Mouse (Mus musculus): ENCODE measurements at regions not wholly inside any gene's neighbourhood (a gene's known extent, or its start where the extent isn't known, plus 50 kb on each side); places are given as distances from the start of the nearest gene placed in this dataset.

DNA sequence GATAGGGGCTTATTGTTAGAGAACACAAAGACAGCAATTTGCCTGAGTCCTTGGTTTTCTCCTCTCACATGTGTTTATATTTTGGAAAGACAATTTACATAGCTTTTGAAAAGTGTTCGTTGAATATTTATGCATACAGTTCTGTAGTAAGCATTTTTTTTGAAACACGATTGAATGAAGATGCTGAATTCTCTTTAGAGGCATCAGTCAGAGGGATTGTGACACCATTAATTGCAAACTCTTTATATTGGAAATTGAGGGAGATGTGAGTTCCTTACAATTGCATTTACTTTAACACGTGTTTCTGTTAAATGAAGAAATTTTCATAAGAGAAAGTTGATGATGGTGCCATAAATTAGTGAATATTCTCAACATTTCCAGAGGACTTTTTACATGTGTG lies 424.1 kb downstream of the Trib2 start:
- no peak for DNase-seq (ENCODE audit: low read depth in 1 of 2, low spot score in 2 of 2)
- TF ChIP-seq CTCF (IDR thresholded peaks at IDR 0.05; ENCODE audit: extremely low read depth, insufficient read depth, insufficient read length, insufficient replicate concordance) (no peak), POLR2A (IDR thresholded peaks at IDR 0.05; ENCODE audit: low read depth, low read length) (no peak)
- Histone ChIP-seq H3K27me3 (ENCODE audit: control insufficient read depth, insufficient read depth, low read length) (no peaks in the 10 kb centered on the region), H3K4me3 (ENCODE audit: extremely low read depth, insufficient read depth, insufficient read length) (no peak overlapping the region), H3K4me1 (ENCODE audit: control insufficient read depth, insufficient read depth, insufficient read length) (no peaks in the 10 kb centered on the region), H3K36me3 (ENCODE audit: control insufficient read depth, insufficient read depth, low read length) (no peaks in the 10 kb centered on the region), H3K27ac (ENCODE audit: insufficient read depth, low read length) (no peak overlapping the region)
- 87% methylated on average over 3 of the region's 3 CpGs for WGBS

DNA sequence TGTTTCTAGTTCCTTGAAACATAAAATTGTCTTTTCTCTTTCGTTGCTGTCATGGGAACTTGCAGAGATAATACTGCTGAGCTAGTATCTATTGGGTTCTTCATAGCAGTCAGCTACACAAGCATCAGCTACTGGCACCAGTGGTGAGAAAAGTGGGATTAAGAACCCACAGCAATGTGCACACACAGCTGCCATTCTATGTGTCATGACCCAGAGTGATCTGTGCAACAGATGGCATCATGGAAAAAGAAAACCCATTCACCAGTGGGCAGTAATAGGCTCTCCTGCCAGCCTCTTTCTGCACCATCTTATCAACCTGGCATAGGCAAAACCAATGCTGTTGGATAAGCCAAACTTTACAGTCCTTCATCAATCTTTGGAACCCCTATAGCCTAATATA lies 428.1 kb downstream of the Trib2 start:
- H3K4me1 ChIP-seq (ENCODE audit: control insufficient read depth, insufficient read depth, insufficient read length): no peaks in the 10 kb centered on the region
- WGBS: 71% methylated on average over 1 of the region's 1 CpGs
- H3K27me3 ChIP-seq (ENCODE audit: control insufficient read depth, insufficient read depth, low read length): no peaks in the 10 kb centered on the region
- no peak overlapping the region for H3K4me3 ChIP-seq (ENCODE audit: extremely low read depth, insufficient read depth, insufficient read length)
- TF ChIP-seq CTCF (IDR thresholded peaks at IDR 0.05; ENCODE audit: extremely low read depth, insufficient read depth, insufficient read length, insufficient replicate concordance) (no peak), POLR2A (IDR thresholded peaks at IDR 0.05; ENCODE audit: low read depth, low read length) (no peak)
- no peaks in the 10 kb centered on the region for H3K36me3 ChIP-seq (ENCODE audit: control insufficient read depth, insufficient read depth, low read length)
- no peak for DNase-seq (ENCODE audit: low read depth in 1 of 2, low spot score in 2 of 2)
- H3K27ac ChIP-seq (ENCODE audit: insufficient read depth, low read length): no peak overlapping the region

DNA sequence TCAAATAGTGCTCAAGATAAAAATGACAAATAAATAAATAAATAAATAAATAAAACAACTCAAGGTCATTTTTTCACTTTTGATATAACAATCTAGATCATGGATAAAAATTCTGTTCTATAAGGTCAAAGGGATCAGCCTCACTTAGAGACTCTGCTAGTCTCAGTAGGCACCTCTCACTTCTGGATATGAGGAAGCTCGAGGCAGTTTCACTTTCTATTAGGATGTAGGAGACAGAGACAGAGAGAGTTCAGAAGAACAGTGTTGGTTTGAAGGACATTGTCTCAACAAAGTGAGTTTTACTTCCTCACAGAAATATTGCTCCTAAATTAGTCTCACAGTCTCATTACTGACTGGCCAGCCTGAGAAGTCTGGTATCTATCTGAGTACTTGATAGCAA lies 458.9 kb downstream of the Trib2 start:
- H3K27me3 ChIP-seq (ENCODE audit: control insufficient read depth, insufficient read depth, low read length): no peaks in the 10 kb centered on the region
- H3K27ac ChIP-seq (ENCODE audit: insufficient read depth, low read length): no peak overlapping the region
- no peaks in the 10 kb centered on the region for H3K4me1 ChIP-seq (ENCODE audit: control insufficient read depth, insufficient read depth, insufficient read length)
- TF ChIP-seq CTCF (IDR thresholded peaks at IDR 0.05; ENCODE audit: extremely low read depth, insufficient read depth, insufficient read length, insufficient replicate concordance): no peak
- TF ChIP-seq POLR2A (IDR thresholded peaks at IDR 0.05; ENCODE audit: low read depth, low read length): no peak
- WGBS: 40% methylated on average over 1 of the region's 1 CpGs
- no peaks in the 10 kb centered on the region for H3K36me3 ChIP-seq (ENCODE audit: control insufficient read depth, insufficient read depth, low read length)
- no peak for DNase-seq (ENCODE audit: low read depth in 1 of 2, low spot score in 2 of 2)
- no peak overlapping the region for H3K4me3 ChIP-seq (ENCODE audit: extremely low read depth, insufficient read depth, insufficient read length)

DNA sequence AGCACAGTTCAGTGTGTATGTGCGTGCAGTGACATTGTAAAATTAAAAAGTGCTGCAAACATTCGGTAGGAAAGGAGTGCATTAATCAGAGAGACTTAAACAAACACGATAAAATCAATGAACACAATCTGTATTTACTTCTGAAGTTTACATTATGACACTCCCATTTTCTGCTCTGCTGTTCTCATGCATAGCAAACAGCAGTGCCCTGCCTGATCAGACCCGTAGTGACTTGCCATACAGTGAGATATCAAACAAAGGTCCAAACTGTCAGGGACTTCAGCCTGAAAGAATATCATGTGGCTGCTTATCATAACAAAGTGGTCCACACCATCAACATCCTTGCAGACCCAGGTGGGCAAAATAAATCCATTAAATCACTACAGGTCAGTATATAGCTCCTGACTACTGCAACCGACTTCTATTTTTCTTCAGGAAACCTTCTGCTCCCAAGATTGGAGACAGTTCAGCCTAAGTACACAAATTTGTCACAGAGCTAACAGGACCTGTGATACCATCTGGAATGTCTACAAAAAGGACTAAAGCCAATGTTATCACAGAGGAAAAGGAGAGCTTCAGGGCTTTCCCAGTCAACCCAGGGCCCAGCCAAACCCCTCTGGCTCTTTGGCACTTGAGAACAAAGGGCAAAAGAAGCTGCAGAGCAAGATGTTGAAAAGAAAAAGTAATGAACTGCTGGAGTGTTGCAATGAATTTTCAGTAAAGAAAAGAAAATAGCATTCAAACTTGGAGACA lies 495.8 kb downstream of the Trib2 start:
- DNase-seq (ENCODE audit: low read depth in 1 of 2, low spot score in 2 of 2): no peak
- 77% methylated on average over 5 of the region's 5 CpGs for WGBS
- no peaks in the 10 kb centered on the region for H3K27me3 ChIP-seq (ENCODE audit: control insufficient read depth, insufficient read depth, low read length)
- H3K4me3 ChIP-seq (ENCODE audit: extremely low read depth, insufficient read depth, insufficient read length): no peak overlapping the region
- no peak overlapping the region for H3K27ac ChIP-seq (ENCODE audit: insufficient read depth, low read length)
- no peaks in the 10 kb centered on the region for H3K36me3 ChIP-seq (ENCODE audit: control insufficient read depth, insufficient read depth, low read length)
- no peaks in the 10 kb centered on the region for H3K4me1 ChIP-seq (ENCODE audit: control insufficient read depth, insufficient read depth, insufficient read length)
- TF ChIP-seq CTCF (IDR thresholded peaks at IDR 0.05; ENCODE audit: extremely low read depth, insufficient read depth, insufficient read length, insufficient replicate concordance) (no peak), POLR2A (IDR thresholded peaks at IDR 0.05; ENCODE audit: low read depth, low read length) (no peak)

DNA sequence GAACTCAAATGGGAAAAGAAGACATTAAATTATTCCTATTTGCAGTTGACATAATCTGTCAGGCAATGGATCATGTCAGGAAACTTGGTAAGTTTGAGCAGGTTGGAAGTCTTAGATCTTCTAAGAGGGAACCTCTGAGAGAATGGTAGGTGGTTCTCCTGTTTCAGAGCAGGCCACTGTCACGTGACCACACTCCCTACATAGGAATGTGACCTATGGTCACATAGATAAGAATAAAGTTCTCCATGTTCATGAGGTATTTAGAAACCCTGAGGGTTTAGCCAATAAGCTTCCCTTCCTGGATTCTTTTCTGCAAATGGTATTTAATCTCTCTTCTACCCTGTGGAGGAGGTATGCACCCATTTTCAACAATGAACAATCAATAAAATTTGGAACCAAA lies 497.1 kb downstream of the Trib2 start:
- no peak for DNase-seq (ENCODE audit: low read depth in 1 of 2, low spot score in 2 of 2)
- H3K4me3 ChIP-seq (ENCODE audit: extremely low read depth, insufficient read depth, insufficient read length): no peak overlapping the region
- H3K27ac ChIP-seq (ENCODE audit: insufficient read depth, low read length): no peak overlapping the region
- 59% methylated on average over 1 of the region's 1 CpGs for WGBS
- H3K27me3 ChIP-seq (ENCODE audit: control insufficient read depth, insufficient read depth, low read length): no peaks in the 10 kb centered on the region
- no peak for TF ChIP-seq POLR2A (IDR thresholded peaks at IDR 0.05; ENCODE audit: low read depth, low read length)
- TF ChIP-seq CTCF (IDR thresholded peaks at IDR 0.05; ENCODE audit: extremely low read depth, insufficient read depth, insufficient read length, insufficient replicate concordance): no peak
- no peaks in the 10 kb centered on the region for H3K4me1 ChIP-seq (ENCODE audit: control insufficient read depth, insufficient read depth, insufficient read length)
- H3K36me3 ChIP-seq (ENCODE audit: control insufficient read depth, insufficient read depth, low read length): no peaks in the 10 kb centered on the region

DNA sequence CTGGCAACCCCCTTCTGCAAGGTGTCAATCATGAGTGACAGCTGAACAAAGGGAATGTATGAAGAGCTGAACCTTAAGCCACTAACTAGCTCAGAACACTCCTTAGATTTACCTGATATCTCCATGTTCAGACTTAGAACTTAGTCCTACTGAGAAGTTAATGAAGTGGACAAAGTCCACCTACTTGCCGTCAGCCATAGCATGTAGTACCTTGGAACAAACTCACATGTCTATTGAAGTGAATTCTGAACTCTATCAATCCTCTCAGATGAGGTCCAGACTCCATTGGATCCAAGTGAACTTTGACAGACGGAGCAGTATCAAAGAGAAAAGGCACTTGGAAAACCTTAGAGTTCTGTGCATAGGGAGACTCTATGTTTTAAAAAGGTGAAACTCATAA lies 521.8 kb downstream of the Trib2 start:
- Histone ChIP-seq H3K4me3 (ENCODE audit: extremely low read depth, insufficient read depth, insufficient read length) (no peak overlapping the region), H3K27ac (ENCODE audit: insufficient read depth, low read length) (no peak overlapping the region), H3K36me3 (ENCODE audit: control insufficient read depth, insufficient read depth, low read length) (no peaks in the 10 kb centered on the region), H3K27me3 (ENCODE audit: control insufficient read depth, insufficient read depth, low read length) (no peaks in the 10 kb centered on the region), H3K4me1 (ENCODE audit: control insufficient read depth, insufficient read depth, insufficient read length) (no peaks in the 10 kb centered on the region)
- WGBS: 84% methylated on average over 2 of the region's 2 CpGs
- TF ChIP-seq CTCF (IDR thresholded peaks at IDR 0.05; ENCODE audit: extremely low read depth, insufficient read depth, insufficient read length, insufficient replicate concordance) (no peak), POLR2A (IDR thresholded peaks at IDR 0.05; ENCODE audit: low read depth, low read length) (no peak)
- no peak for DNase-seq (ENCODE audit: low read depth in 1 of 2, low spot score in 2 of 2)

DNA sequence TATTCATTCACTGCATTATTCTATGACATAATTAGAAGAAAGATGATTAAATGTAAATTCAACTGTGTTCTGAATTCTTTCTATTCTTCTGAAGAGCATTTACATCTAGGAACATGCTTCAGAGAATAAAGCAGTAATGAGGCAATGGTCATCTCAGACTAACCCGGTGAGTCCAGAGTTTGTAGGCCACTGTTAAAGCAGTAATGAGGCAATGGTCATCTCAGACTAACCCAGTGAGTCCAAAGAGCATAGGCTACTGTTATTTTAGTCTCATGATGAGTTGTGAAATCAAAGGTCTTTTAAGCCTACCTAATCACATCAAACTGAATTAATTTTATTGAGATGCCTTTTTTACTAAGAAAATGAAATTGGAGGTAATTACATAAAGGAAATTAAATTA lies 554.6 kb downstream of the Trib2 start:
- no peaks in the 10 kb centered on the region for H3K27me3 ChIP-seq (ENCODE audit: control insufficient read depth, insufficient read depth, low read length)
- H3K4me3 ChIP-seq (ENCODE audit: extremely low read depth, insufficient read depth, insufficient read length): no peak overlapping the region
- 92% methylated on average over 1 of the region's 1 CpGs for WGBS
- H3K4me1 ChIP-seq (ENCODE audit: control insufficient read depth, insufficient read depth, insufficient read length): no peaks in the 10 kb centered on the region
- H3K27ac ChIP-seq (ENCODE audit: insufficient read depth, low read length): no peak overlapping the region
- TF ChIP-seq CTCF (IDR thresholded peaks at IDR 0.05; ENCODE audit: extremely low read depth, insufficient read depth, insufficient read length, insufficient replicate concordance): no peak
- no peak for TF ChIP-seq POLR2A (IDR thresholded peaks at IDR 0.05; ENCODE audit: low read depth, low read length)
- DNase-seq (ENCODE audit: low read depth in 1 of 2, low spot score in 2 of 2): no peak
- H3K36me3 ChIP-seq (ENCODE audit: control insufficient read depth, insufficient read depth, low read length): no peaks in the 10 kb centered on the region
